Mouse (Mus musculus) intestine, embryonic 14.5 days (tissue): ENCODE results near the gene Nup133. TPM values are rescaled to one million over a fixed set of nuclear protein-coding genes. Genes with fewer than 3 reads are reported as not detected.

Experiments used
- ATAC-seq: fragments of 200-750 bp; cut with Nextera tagmentation; replicated peaks from 2 replicates; pipeline ENCODE4 v1.8.0; 2017; ENCODE audit warnings: low read depth, moderate number of reproducible peaks, moderate TSS enrichment, moderate library complexity; ENCODE audit not compliant: low FRiP score, low TSS enrichment
- DNase-seq: peaks from one replicate; pipeline ENCODE4 v3.0.0-alpha.2; 2018; ENCODE audit warnings: low spot score
- H3K27ac ChIP-seq: fragments of 300-500 bp; sonication (generic); 2 replicates; pipeline ENCODE4 v1.5.1; 2014; ENCODE audit warnings: low read depth, mild to moderate bottlenecking, control low read depth
- H3K27me3 ChIP-seq: fragments of 300-500 bp; sonication (generic); replicated peaks from 2 replicates; pipeline ENCODE4 v1.6.1; 2014; ENCODE audit warnings: low read length, control low read depth; ENCODE audit not compliant: control insufficient read depth, insufficient read depth
- H3K36me3 ChIP-seq: fragments of 300-500 bp; sonication (generic); 2 replicates; pipeline ENCODE4 v1.6.1; 2014; ENCODE audit warnings: low read length, control low read depth; ENCODE audit not compliant: control insufficient read depth, insufficient read depth
- H3K4me1 ChIP-seq: fragments of 300-500 bp; sonication (generic); replicated peaks from 2 replicates; pipeline ENCODE4 v1.6.1; 2014; ENCODE audit warnings: low read length, control low read depth, mixed read lengths; ENCODE audit not compliant: control insufficient read depth, insufficient read depth
- H3K4me2 ChIP-seq: fragments of 300-500 bp; sonication (generic); 2 replicates; pipeline ENCODE4 v1.6.1; 2014; ENCODE audit warnings: low read length
- H3K4me3 ChIP-seq: fragments of 300-500 bp; sonication (generic); 2 replicates; pipeline ENCODE4 v1.5.1; 2014; ENCODE audit warnings: low read depth, low read length, control low read depth, mixed read lengths
- H3K9ac ChIP-seq: fragments of 300-500 bp; sonication (generic); 2 replicates; pipeline ENCODE4 v1.6.1; 2014; ENCODE audit warnings: mild to moderate bottlenecking, low read length
- H3K9me3 ChIP-seq: fragments of 300-500 bp; sonication (generic); 2 replicates; pipeline ENCODE4 v1.6.1; 2016; ENCODE audit warnings: low read length, control low read depth; ENCODE audit not compliant: control insufficient read depth
- WGBS: fragments of 180-500 bp; shearing (Covaris S2); extraction: QIAGEN DNeasy Blood & Tissue Kit; methylation state at CpG from one replicate; pipeline ENCODE4 v1.1.7; 2014; 5-methylcytosine and 5-hydroxymethylcytosine counted together
- polyA plus RNA-seq: library from polyadenylated mRNA; unstranded; fragments of >200 nt; fragmentation: Nextera tagmentation; extraction: Ambion mirVana; gene quantifications from 2 replicates; pipeline ENCODE4 v1.2.1, GENCODE M21; 2014

Nup133 gene
- 44.3 and 46.6 TPM in 2 replicates for polyA plus RNA-seq

DNA sequence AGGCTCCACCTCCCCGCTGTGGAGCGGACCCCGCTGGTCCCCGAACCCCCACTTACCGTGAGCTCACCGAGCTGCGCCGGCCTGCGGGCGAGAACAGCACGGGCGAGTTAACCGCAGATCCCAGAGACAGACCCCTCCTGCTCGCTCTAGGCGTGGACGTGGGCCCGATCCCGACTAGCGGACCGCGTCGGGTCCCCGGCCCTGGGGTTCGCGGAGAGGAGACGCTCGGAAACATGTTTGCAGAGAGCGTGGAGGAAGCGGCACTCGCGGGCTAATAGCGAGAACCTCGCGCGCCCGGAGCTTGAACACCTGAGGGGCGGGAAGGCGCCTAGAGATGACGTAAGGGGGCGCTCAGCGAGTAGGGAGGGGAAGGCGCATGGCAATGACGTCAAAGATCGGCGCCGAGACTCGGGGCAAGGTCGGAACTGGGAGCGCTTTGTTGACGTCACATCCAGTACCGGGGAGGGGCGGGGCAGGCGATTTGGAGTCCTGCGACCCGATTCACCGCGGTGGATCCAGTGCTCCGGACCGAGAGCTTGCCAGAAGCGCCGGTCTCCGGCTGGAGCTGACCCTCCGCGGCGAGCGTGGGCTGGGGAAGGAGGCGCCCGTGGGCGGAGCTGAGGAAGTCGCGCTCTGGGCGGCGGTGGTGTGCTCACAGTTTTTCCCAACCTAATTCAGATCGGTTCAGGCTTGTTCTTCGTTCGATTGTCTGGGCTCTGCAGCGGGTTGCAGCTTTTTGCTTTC, at the start of gene Nup133:
Nup133 (minus strand) TSS at position 324 of the 744 bp plus-strand sequence.
- DNase-seq, result peak; percentile 100
- Histone ChIP-seq H3K27ac (peak within 1 kb of the TSS; percentile 73), H3K9ac (peak within 1 kb of the TSS; percentile 70), H3K27me3 (no peaks in the 10 kb centered on the region), H3K36me3 (peaks cover 29% of the 10 kb centered on the region), H3K9me3 (no peaks in the 10 kb centered on the region), H3K4me2 (peak within 1 kb of the TSS; percentile 99), H3K4me1 (peaks cover 6% of the 10 kb centered on the region; the same call in 1 of the 2 replicates), H3K4me3 (peak within 1 kb of the TSS; percentile 97)
- peak; percentile 87 for ATAC-seq
- WGBS, result under 1% methylated on average over 75 of the region's 77 CpGs

DNA sequence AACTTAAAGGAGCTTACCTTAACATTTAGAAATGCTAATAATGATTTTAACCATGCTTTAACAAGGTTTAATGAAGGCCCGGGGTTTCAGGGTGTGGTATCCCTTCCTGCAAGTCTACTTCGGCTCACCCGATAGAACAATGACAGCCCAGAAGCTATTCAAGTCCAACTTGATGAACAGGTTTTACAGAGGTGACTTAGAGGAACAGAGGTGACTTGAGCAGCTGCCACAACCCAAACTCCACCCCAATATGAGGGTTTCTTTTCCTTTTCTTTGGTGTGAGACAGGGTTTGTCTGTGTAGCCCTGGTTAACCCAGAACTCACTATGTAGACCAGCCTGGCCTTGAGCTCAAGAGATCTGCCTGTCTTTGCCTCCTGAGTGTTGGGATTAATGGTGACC, 44.9 kb upstream of the Nup133 start:
- ATAC-seq, result peak; percentile 77; the same call in 1 of the 2 replicates
- Histone ChIP-seq H3K9me3 (no peaks in the 10 kb centered on the region), H3K4me2 (no peak overlapping the region), H3K27me3 (no peaks in the 10 kb centered on the region), H3K27ac (peak overlapping the region; percentile 55; the same call in 1 of the 2 replicates), H3K4me3 (no peak overlapping the region), H3K36me3 (peaks cover 33% of the 10 kb centered on the region), H3K9ac (no peak overlapping the region), H3K4me1 (0 out of 2 replicates have a peak, but pooled peaks cover 5% of the 10 kb centered on the region)
- WGBS, result 70% methylated on average over 3 of the region's 3 CpGs
- no peak for DNase-seq

GRCm38 (mm10) chr8:123993597-123993996, 44.5 kb upstream of the Nup133 start:
- WGBS, result 84% methylated on average over 5 of the region's 5 CpGs
- no peak overlapping the region for H3K4me2 ChIP-seq
- no peaks in the 10 kb centered on the region for H3K27me3 ChIP-seq
- H3K9ac ChIP-seq, result no peak overlapping the region
- peak overlapping the region; percentile 55; the same call in 1 of the 2 replicates for H3K27ac ChIP-seq
- ATAC-seq (no peak), DNase-seq (no peak)
- H3K4me1 ChIP-seq, result 0 out of 2 replicates have a peak, but pooled peaks cover 5% of the 10 kb centered on the region
- no peaks in the 10 kb centered on the region for H3K9me3 ChIP-seq
- no peak overlapping the region for H3K4me3 ChIP-seq
- H3K36me3 ChIP-seq, result peaks cover 29% of the 10 kb centered on the region

DNA sequence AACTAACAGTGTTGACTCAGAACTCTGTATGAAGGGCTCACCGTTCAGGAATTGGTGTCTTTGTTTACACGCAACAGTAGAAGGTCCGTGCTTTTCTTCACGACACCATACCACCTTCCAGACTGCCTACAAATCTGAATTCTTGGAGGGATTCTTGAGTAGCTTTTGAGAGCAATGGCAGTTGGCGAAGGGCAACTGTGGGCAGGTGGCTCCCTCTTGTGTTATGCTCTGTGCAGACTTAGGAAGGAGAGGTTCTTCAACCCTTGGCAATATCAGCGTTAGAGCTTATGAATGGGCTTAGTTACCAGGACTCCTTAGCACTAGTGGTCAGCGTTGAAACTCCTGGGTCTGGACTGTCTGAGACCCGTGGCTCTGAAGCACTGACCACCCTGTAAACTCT, 43.5 kb upstream of the Nup133 start:
- 86% methylated on average over 8 of the region's 8 CpGs for WGBS
- Histone ChIP-seq H3K27ac (no peak overlapping the region), H3K27me3 (no peaks in the 10 kb centered on the region), H3K4me3 (no peak overlapping the region), H3K4me2 (no peak overlapping the region), H3K36me3 (peaks cover 21% of the 10 kb centered on the region), H3K4me1 (0 out of 2 replicates have a peak, but pooled peaks cover 5% of the 10 kb centered on the region), H3K9me3 (no peaks in the 10 kb centered on the region), H3K9ac (no peak overlapping the region)
- DNase-seq (no peak), ATAC-seq (no peak)

- Histone ChIP-seq H3K27me3 (no peaks in the 10 kb centered on the region), H3K9me3 (no peaks in the 10 kb centered on the region), H3K4me3 (no peak overlapping the region), H3K4me2 (no peak overlapping the region), H3K9ac (no peak overlapping the region), H3K4me1 (0 out of 2 replicates have a peak, but pooled peaks cover 5% of the 10 kb centered on the region), H3K36me3 (peaks cover 5% of the 10 kb centered on the region), H3K27ac (no peak overlapping the region)
- WGBS, result 74% methylated on average over 13 of the region's 13 CpGs
- ATAC-seq (no peak), DNase-seq (no peak)
Observed at GRCm38 (mm10) chr8:123990277-123991049, 41.4 kb upstream of the Nup133 start.

- Histone ChIP-seq H3K36me3 (no peaks in the 10 kb centered on the region), H3K4me3 (no peak overlapping the region), H3K27ac (no peak overlapping the region), H3K9me3 (no peaks in the 10 kb centered on the region), H3K9ac (no peak overlapping the region), H3K4me1 (0 out of 2 replicates have a peak, but pooled peaks cover 5% of the 10 kb centered on the region), H3K27me3 (no peaks in the 10 kb centered on the region), H3K4me2 (no peak overlapping the region)
- ATAC-seq (no peak), DNase-seq (no peak)
- 53% methylated on average over 7 of the region's 7 CpGs for WGBS
Observed at GRCm38 (mm10) chr8:123989128-123989527, 40.1 kb upstream of the Nup133 start.

DNA sequence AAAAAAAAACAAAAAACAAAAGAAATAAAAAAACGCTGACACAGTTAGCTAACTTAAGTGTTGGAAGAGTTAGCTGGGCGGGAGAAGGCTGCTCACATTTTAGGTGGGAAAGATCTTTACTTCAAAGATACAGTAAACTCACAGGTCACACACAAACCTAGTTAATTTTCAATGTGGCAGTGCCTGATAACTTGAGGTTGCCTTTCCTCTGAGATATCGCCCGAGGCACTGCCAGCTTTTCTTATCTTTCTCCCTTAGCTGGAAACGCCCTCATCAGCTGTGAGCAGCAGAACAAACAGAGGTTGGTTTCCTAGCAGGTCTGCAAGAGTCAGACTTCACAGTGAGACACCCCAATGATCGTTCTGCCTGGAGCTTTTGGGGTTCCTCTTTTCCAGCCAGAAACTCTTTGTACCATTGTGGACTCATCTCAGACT, 39.6 kb upstream of the Nup133 start:
- DNase-seq, result no peak
- no peaks in the 10 kb centered on the region for H3K9me3 ChIP-seq

GRCm38 (mm10) chr8:123982826-123983400, 33.8 kb upstream of the Nup133 start, which contains the start of gene Abcb10:
Abcb10 (minus strand) TSS chr8:123983122.
- H3K4me3 ChIP-seq, result peak within 1 kb of the TSS; percentile 82
- peak; percentile 94 for ATAC-seq
- H3K4me2 ChIP-seq, result peak within 1 kb of the TSS; percentile 84
- peaks cover 26% of the 10 kb centered on the region for H3K4me1 ChIP-seq
- H3K9me3 ChIP-seq, result no peaks in the 10 kb centered on the region
- DNase-seq, result peak; percentile 92
- H3K27ac ChIP-seq, result peak within 1 kb of the TSS; percentile 91
- no peaks in the 10 kb centered on the region for H3K36me3 ChIP-seq
- WGBS, result under 1% methylated on average over 55 of the region's 56 CpGs
- peak within 1 kb of the TSS; percentile 70 for H3K9ac ChIP-seq
- H3K27me3 ChIP-seq, result no peaks in the 10 kb centered on the region

More for the DNA sequence above, 39.6 kb upstream of the Nup133 start:
- Histone ChIP-seq H3K9ac (no peak overlapping the region), H3K4me2 (no peak overlapping the region), H3K4me1 (0 out of 2 replicates have a peak, but pooled peaks cover 6% of the 10 kb centered on the region), H3K27me3 (no peaks in the 10 kb centered on the region), H3K36me3 (no peaks in the 10 kb centered on the region), H3K4me3 (no peak overlapping the region), H3K27ac (no peak overlapping the region)
- ATAC-seq, result no peak
- 59% methylated on average over 6 of the region's 6 CpGs for WGBS
